Mouse (Mus musculus) ES-E14 (cell line): ENCODE data around the gene Bspry. TPM values are rescaled to one million over a fixed set of nuclear protein-coding genes. Genes with fewer than 3 reads are reported as not detected.

Experiments used
- DNase-seq: peaks from one replicate; pipeline ENCODE4 v3.0.0-alpha.2; 2013; ENCODE audit warnings: low read depth, low spot score
- H3K27ac ChIP-seq: 2 replicates; pipeline ENCODE4 v1.5.1; 2012; ENCODE audit warnings: low read depth, mild to moderate bottlenecking, low read length, moderate library complexity, mixed read lengths; ENCODE audit not compliant: poor library complexity, insufficient read depth, severe bottlenecking
- H3K36me3 ChIP-seq: 2 replicates; pipeline ENCODE4 v1.6.1; 2012; ENCODE audit warnings: mild to moderate bottlenecking, low read length, moderate library complexity, mixed read lengths; ENCODE audit not compliant: control insufficient read depth, poor library complexity, insufficient read depth, severe bottlenecking
- H3K4me1 ChIP-seq, 2 experiments: fragments of 150-350 bp in 1 of 2; sonication (generic) in 1 of 2; 2 replicates each; pipeline ENCODE4 v1.6.1; 2012; ENCODE audit warnings: low read length in 2 of 2, mild to moderate bottlenecking in 1 of 2, mixed read lengths in 1 of 2; ENCODE audit not compliant: control insufficient read depth in 2 of 2, insufficient read depth in 2 of 2, poor library complexity in 1 of 2
- H3K4me3 ChIP-seq, 2 experiments: fragments of 150-350 bp in 1 of 2; sonication (generic) in 1 of 2; 2 replicates each; pipeline ENCODE4 v1.5.1; 2012; ENCODE audit warnings: low read length in 2 of 2, low read depth in 1 of 2, mild to moderate bottlenecking in 1 of 2, mixed read lengths in 1 of 2; ENCODE audit not compliant: insufficient read depth in 1 of 2, poor library complexity in 1 of 2, severe bottlenecking in 1 of 2
- H3K9ac ChIP-seq: 2 replicates; pipeline ENCODE4 v1.6.1; 2012; ENCODE audit warnings: low read depth, mild to moderate bottlenecking, low read length, mixed read lengths; ENCODE audit not compliant: poor library complexity, insufficient read depth, severe bottlenecking
- H3K9me3 ChIP-seq: fragments of 150-350 bp; sonication (generic); 2 replicates; pipeline ENCODE4 v1.6.1; 2012; ENCODE audit warnings: low read depth, mild to moderate bottlenecking, low read length; ENCODE audit not compliant: control insufficient read depth, insufficient read depth
- CHD2 ChIP-seq: IDR thresholded peaks from 2 replicates; pipeline ENCODE4 v1.6.1; 2014; ENCODE audit warnings: mild to moderate bottlenecking, low read depth, low read length, inconsistent platforms
- HCFC1 ChIP-seq: IDR thresholded peaks from 2 replicates; pipeline ENCODE4 v1.6.1; 2012; ENCODE audit warnings: low read length, inconsistent platforms, borderline replicate concordance; ENCODE audit not compliant: insufficient read depth
- MAFK ChIP-seq: IDR thresholded peaks from 2 replicates; pipeline ENCODE4 v1.6.1; 2014; ENCODE audit warnings: mild to moderate bottlenecking, low read depth, low read length, inconsistent platforms; ENCODE audit not compliant: insufficient read depth
- ZC3H11A ChIP-seq: IDR thresholded peaks from 2 replicates; pipeline ENCODE4 v1.6.1; 2012; ENCODE audit warnings: low read depth, mild to moderate bottlenecking, inconsistent platforms, low read length, borderline replicate concordance
- ZNF384 ChIP-seq: IDR thresholded peaks from 2 replicates; pipeline ENCODE4 v1.6.1; 2012; ENCODE audit warnings: low read depth, low read length, inconsistent platforms
- in situ Hi-C, 2 experiments: fragments of 600-800 bp; cut with MboI; formaldehyde crosslinking; loops; one replicate each; pipeline ENCODE4 v1.15.1; 2025; ENCODE audit warnings: low sequenced_read_pairs in 2 of 2, inconsistent platforms in 1 of 2; ENCODE audit not compliant: unreplicated experiment in 2 of 2
- total RNA-seq: library from RNA; depleted of rRNA; stranded (reverse); fragments of 300-350 nt; gene quantifications from 2 replicates; pipeline ENCODE4 v1.2.3, GENCODE M21; 2012

Bspry gene
- total RNA-seq, 1 experiment, result 8.9 TPM

DNA sequence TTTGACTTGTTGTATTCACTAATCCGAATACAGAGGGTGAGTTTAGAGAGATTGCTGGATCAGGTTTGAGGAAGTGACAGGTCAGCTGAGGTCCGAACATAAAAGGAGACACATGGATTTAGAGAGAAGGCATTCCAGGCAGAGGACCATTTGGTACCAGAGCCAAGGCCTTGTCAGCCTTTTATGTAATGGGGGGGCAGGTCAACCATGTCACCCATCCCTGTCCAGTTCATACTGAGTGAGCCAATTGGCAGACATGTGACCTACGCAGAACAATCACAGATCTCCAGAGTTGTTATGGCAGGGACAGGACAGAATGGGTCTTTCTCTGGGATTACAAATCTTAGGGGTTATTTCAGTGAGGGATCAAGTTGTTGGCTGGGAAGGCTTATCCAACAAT lies 26.1 kb downstream of the Bspry start:
- Histone ChIP-seq H3K9ac (no peak overlapping the region), H3K36me3 (peaks cover 24% of the 10 kb centered on the region), H3K4me3 (no peak overlapping the region), H3K27ac (no peak overlapping the region), H3K4me1 (peaks cover 0 to 2% of the 10 kb centered on the region in 2 experiments; a peak in 1 of 4 replicates), H3K9me3 (no peaks in the 10 kb centered on the region)
- DNase-seq, result no peak
- TF ChIP-seq ZNF384 (no peak), HCFC1 (no peak), CHD2 (no peak), ZC3H11A (no peak), MAFK (no peak)
- in situ Hi-C loops, result no loop called here

DNA sequence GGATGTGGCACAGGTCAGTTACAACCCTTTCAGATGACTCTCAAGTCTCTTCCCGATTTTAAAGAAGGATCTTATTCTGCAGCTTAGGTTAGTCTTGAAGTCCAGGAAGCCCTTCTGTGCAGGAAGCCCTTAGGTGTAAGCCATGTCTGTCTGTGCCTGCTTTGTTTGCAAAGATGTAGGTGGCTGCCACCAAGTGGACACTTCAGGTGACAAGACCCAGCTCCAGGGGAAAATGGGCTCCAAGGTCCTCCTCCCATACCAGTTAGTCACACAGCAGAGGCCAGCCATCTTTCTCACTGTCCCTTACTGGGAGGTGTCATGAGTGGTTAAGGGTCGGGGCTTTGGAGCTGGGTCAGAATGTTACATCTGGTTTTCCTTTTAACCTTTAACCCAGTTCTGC lies 26.9 kb downstream of the Bspry start:
- H3K9me3 ChIP-seq, result no peaks in the 10 kb centered on the region
- peaks cover 0 to 2% of the 10 kb centered on the region in 2 experiments; a peak in 1 of 4 replicates for H3K4me1 ChIP-seq
- DNase-seq, result no peak
- no peak for TF ChIP-seq ZC3H11A
- TF ChIP-seq CHD2, result no peak
- TF ChIP-seq ZNF384, result no peak
- TF ChIP-seq MAFK, result no peak
- TF ChIP-seq HCFC1, result no peak
- peaks cover 30% of the 10 kb centered on the region for H3K36me3 ChIP-seq
- H3K4me3 ChIP-seq, result no peak overlapping the region
- H3K27ac ChIP-seq, result no peak overlapping the region
- H3K9ac ChIP-seq, result no peak overlapping the region
- in situ Hi-C loops, result no loop called here

DNA sequence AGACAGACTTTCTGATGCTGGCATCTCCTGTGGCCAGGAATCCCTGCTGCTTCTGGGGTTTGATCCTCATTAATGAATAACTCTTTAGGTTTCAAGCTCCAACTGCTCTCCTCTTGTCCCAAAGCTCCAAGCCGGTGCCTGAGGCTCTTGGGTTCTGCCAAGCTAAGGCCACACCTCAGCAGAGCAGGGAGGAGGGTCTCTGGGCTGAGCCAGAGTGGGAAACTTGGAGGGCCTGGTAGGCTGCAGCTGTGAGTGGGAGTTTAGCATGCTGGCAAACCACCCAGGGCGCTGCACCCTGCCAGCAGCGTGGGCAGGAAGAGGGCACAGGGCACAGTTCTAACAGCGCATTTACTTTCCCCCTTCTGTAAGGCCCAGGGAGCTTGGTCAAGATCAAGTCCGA lies 29.0 kb downstream of the Bspry start:
- in situ Hi-C loops, result no loop called here
- TF ChIP-seq ZC3H11A (no peak), MAFK (no peak), HCFC1 (no peak), CHD2 (no peak), ZNF384 (no peak)
- H3K4me1 ChIP-seq, result no peaks in the 10 kb centered on the region
- no peaks in the 10 kb centered on the region for H3K9me3 ChIP-seq
- DNase-seq, result no peak
- H3K4me3 ChIP-seq, result no peak overlapping the region
- peaks cover 43% of the 10 kb centered on the region for H3K36me3 ChIP-seq
- no peak overlapping the region for H3K9ac ChIP-seq
- H3K27ac ChIP-seq, result no peak overlapping the region

DNA sequence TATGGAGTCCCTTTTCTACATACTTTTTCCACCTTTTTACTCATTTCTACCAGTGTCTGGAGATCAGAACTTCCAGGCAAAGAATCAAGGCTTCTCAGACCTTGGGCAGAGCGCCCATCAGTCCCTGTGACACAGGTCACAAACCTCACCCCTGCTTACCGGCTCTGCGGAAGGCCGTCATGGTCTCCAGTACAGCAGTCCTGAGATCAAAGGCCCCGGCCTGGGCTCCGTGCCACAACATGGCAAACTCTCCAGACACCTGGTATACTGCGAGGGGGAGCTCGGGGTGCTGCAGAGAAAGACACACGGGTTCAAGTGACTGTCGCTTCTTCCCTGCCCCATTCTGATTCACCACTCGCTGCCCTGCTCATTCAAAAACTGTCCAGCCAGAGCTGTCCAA lies 30.1 kb downstream of the Bspry start:
- Histone ChIP-seq H3K36me3 (peaks cover 43% of the 10 kb centered on the region), H3K9ac (no peak overlapping the region), H3K4me3 (no peak overlapping the region), H3K9me3 (no peaks in the 10 kb centered on the region), H3K4me1 (peaks cover 0 to 3% of the 10 kb centered on the region in 2 experiments; a peak in 1 of 4 replicates), H3K27ac (no peak overlapping the region)
- in situ Hi-C loops, result no loop called here
- no peak for TF ChIP-seq ZNF384
- no peak for TF ChIP-seq ZC3H11A
- no peak for TF ChIP-seq MAFK
- TF ChIP-seq CHD2, result no peak
- TF ChIP-seq HCFC1, result no peak
- DNase-seq, result no peak

DNA sequence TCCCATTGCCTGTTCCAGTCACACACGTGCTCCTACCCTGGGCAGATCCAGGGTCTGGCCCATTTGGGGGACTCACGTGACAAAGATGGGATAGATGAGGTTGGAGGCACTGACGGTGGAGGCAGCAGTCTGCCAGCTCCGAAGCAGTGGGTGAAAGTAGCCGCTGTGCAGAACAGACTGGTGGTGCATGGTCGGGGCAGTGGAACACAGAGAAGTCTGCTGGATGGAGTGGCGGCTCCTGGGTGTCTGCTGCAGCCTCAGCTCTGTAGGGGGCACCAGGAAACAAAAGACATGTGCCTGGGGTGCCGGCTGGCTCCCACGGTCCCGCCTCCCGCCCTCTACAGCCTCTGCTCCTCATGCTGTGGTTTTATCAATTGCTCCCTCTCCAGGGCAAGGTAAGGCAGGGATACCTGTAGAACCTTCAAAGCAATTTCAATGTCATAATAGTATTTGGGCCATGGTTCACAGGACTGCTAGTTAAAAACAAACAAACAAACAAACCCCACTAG lies 34.2 kb downstream of the Bspry start:
- DNase-seq, result no peak
- Histone ChIP-seq H3K27ac (no peak overlapping the region), H3K36me3 (peaks cover 34% of the 10 kb centered on the region; the same call in 1 of the 2 replicates), H3K9ac (no peak overlapping the region), H3K4me3 (peak overlapping the region in 1 of 2 experiments; percentile 23; a peak in 1 of 4 replicates), H3K4me1 (peaks cover 0 to 3% of the 10 kb centered on the region in 2 experiments; a peak in 1 of 4 replicates), H3K9me3 (no peaks in the 10 kb centered on the region)
- TF ChIP-seq HCFC1, result no peak
- in situ Hi-C loops, result no loop called here
